Mouse (Mus musculus) layer of hippocampus, postnatal 25 days (tissue): ENCODE results near the gene Ghrh. TPM values are rescaled to one million over a fixed set of nuclear protein-coding genes. Genes with fewer than 3 reads are reported as not detected.

Experiments
- DNase-seq, 2 experiments: peaks; one replicate each; pipeline ENCODE4 v3.0.0; 2022; ENCODE audit warnings: mixed read lengths in 2 of 2, low spot score in 1 of 2; ENCODE audit errors: extremely low spot score in 1 of 2
- total RNA-seq, 2 experiments: library from RNA; stranded (reverse); gene quantifications; 2 replicates each; pipeline ENCODE4 v1.2.3; 2021

The Ghrh gene
- total RNA-seq, 2 experiments from 2014 or later, result 0.59 TPM; not detected in 1

DNA sequence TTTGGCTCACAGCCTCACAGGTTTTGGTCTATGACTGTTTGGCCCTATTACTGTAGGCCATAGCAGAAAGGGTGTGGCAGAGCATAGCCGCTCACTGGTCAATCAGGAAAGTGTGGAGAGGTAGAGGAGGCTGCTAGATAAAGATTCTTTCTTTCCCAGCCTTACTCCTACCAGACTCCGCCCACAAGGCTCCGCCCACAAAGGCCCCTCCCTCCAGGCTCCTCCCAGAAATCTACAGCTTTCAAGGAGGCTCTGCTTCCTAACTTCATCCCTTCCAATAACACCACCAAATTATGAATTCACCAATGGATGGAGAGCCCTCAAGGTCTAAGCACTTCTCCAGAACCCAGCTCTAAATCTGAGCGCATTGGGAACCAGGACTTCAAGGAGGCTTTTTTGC lies 5.9 kb upstream of the Ghrh start:
- DNase-seq, result no peak

- peak in 1 of 2 experiments; percentile 20 for DNase-seq
These were observed 1.9 kb upstream of the Ghrh start for GRCm38 (mm10) chr2:157349121-157349778.

DNA sequence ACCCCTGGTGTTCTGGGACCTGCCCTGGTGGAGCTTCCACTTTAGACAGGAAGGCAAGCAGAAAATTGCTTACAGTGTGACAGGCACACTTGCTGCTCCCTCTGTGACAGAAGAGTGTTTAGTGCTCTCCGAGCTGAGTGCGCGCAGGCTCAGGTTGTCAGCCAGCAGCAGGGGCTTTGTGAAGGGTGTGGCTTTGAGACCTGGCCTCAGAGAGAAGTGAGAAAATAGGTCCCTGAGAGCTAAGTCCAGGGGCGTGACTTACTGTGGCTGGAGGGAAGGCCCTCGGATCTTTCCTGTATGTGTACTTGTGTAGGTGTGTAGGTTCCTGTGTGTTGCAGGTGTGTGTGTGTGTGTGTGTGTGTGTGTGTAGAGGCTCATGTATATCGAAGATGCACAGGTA lies 4.0 kb downstream of the Ghrh start:
- DNase-seq, result no peak

DNA sequence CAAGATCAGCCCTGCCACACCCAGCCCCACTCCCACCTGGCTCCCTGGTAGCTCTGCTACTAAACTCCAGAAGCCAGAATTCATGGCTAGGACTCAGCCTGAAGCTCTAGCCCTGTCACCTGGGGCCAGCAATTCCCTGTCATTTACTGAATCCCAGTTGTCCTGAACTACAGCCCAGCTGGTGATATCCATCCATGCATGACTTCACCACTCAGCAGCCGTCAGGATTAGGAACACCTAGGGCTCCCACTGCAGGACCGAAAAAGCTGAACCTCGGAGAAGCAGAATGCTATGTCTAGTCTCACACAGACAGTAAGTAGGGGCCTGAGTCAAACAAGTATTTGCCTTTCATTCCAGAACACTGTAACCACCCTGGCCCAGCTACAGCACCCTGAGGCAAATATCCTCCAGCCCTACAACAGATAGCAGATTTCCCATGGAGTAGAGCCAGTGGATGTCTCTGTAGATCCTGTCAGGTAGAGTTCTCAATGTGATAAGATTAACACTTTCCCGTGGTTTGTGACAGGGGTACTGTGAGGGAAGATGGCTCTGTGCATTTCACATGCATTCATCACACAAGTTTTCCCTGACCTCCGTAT lies 4.9 kb downstream of the Ghrh start:
- DNase-seq, result no peak

DNA sequence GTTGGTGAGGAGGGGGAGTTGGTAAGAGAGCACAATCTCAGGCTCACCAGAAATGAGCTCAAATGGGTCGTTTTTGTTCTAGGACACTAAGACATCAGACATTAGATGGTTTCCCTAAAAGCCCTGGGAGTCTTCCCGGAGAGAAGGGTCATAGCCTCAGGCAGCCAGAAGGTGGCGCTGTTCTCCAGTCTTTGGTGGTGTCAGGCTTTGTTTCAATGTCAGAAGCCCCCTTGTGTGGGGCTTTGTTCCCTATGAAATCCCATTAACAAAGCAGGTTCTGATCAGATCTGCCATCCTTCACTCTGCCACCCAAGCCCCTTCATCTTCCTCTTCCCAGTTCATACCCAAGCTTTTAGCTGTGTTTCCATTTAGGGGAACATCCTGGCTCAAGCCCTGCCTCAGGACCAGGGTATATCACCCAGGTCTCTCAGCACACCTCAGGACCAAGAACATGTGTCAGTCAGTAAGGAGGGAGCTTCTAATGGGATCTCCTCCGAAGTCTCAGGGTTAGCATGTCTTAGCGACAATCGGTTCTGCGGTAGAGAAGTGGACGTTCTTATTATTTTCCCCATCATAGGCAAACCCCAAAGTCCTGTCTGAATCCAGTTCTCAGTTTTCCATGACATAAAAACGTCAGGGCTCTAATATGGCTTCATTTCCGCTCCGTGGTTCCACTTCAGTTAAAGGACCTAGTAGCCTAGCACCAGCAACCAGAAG lies 5.6 kb downstream of the Ghrh start:
- peak; percentile 70 to 91 for DNase-seq

GRCm38 (mm10) chr2:157340221-157340741 lies 7.0 kb downstream of the Ghrh start:
- peak; percentile 22 to 35 for DNase-seq

- DNase-seq, result no peak
These were observed 7.8 kb downstream of the Ghrh start for GRCm38 (mm10) chr2:157339532-157339931.

DNA sequence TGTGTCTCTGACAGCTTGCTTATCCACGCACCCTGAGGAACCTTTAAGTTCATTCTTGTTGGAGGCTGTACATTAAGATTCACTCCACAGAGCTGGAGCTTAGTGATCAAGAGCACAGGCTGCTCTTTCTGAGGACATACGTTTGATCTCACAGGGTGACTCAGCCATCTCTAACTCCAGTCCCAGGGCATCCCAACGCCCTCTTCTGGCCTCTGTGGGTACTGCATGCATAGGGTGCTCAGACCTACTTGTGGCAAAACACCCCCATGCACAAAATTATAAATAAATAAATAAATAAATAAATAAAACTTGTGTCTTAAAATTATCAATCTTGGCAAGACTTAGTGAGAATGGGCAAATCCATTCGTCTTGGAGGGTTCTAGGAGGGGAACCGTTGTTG lies 8.6 kb downstream of the Ghrh start:
- peak; percentile 59 to 80 for DNase-seq

DNA sequence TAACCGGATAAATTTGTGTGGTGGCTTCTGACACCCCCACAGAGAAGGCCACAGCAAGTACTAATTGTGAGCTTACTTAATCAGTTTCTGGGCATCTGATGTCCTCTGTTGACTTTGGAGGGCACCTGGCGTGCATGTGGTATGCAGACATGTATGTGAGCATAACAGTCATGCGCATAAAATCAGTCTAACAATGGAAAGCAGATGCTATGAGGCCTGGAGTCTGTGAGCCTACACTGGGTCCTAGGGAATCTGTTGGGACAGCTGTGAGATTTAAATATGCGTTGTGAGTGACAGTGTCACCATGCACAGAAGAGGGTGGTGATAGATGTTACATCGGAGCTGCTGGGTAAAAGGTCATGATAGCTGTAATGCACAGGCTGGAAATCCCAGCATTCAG lies 15.2 kb downstream of the Ghrh start:
- DNase-seq, result no peak

DNA sequence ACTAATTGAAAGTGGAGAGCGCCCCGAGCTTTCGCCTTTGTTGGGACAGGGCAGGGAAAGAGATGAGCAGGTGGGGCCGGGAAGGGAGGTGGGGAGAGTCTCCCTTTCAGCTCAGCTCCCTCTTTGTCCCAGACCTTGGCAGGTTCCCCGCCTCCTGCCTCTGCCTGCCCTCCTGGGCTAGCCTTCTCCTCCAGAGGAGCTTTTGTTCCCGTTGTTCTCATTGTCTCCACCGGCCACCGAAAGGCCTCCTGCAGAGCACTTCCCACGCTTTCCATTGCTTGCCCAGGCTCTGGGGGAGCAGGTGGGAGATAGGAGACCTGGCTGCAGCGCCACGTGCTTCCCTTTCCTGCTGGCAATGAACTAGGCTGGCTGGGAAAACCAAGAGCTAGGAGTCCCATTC lies 18.7 kb downstream of the Ghrh start:
- no peak for DNase-seq

GRCm38 (mm10) chr2:157328106-157328505 lies 19.2 kb downstream of the Ghrh start:
- DNase-seq, result no peak

DNA sequence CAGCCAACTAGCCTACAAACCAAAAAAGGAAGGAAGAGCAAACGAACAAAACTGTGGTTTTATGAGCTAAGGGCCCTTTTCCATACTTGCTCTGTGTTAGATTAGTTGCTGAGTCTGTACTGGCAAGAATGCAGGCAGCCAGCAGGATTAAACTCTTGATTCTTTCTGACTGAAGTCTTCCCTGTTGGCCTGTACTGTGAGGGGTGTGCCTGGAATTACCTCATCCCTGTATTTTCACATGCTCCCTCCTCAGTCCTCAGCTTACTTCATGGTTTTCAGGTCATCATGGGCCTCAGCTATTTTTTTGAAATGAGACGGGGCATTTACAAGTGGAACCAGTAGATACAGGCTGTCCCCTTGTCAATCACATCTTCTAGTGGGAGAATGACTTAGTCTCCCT lies 22.1 kb downstream of the Ghrh start:
- no peak for DNase-seq

DNA sequence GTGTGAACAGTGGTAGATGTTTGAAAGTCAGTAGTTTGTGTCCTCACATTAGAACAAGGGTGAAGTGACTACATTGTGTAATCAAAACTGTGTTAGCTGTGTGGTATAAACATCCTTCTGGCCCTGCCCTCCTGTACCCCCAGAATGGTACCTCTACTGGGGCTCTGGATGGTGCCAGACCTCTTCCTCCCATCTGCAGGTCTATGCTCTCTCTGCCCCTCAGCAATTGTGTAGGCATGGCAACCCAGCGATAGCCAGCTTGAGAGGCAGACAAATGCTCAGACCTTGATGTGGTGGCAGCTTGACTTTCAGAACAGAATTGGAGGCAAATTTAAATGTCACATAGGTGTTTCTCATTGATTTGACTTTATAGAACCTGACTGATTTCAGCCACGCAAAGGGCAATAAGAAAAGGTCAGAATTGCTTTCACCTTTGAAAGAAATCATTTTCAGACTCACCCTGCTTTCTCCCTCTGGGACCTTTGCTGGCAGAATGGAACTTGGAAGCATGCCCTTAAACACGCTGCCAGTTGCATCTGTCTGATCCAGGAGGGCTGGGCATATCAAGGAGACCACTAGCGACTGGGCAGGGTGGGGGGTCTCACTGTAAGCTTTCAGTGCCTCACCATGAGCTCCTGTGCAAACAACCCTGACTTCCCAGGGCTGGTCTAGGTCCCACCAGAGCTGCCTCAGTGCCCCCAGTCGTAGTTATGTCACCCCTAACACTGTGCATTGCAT lies 25.1 kb downstream of the Ghrh start:
- no peak for DNase-seq

DNA sequence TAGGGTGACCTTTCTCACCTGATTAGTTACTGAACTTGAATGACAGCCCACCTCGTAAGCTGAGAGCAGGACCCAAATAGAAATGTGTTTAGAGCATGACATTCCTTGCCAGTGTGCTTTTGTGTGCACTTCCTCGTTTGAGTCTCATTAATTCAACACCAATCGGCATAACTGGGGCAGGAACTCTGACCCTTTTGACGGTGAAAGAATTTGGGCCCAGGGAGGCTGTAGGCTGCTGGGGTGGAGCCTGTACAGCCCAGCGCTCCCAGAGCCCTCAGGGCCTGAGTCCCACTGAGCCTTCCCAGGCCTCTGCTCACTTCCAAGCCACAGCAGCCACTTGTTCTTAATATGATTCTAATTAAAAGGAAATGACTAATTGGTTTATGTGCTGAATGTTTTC lies 26.4 kb downstream of the Ghrh start:
- DNase-seq, result no peak

- DNase-seq, result no peak
These were observed 27.2 kb downstream of the Ghrh start for GRCm38 (mm10) chr2:157320135-157320534.

- no peak for DNase-seq
These were observed 30.1 kb downstream of the Ghrh start for GRCm38 (mm10) chr2:157317220-157317619.

GRCm38 (mm10) chr2:157316358-157316933 lies 30.9 kb downstream of the Ghrh start:
- no peak for DNase-seq

GRCm38 (mm10) chr2:157315486-157315885 lies 31.8 kb downstream of the Ghrh start:
- no peak for DNase-seq

- no peak for DNase-seq
These were observed 33.0 kb downstream of the Ghrh start for GRCm38 (mm10) chr2:157314310-157314709.

GRCm38 (mm10) chr2:157313718-157314117 lies 33.6 kb downstream of the Ghrh start:
- DNase-seq, result no peak
